25 mouse cellular contexts compared by ENCODE assay signal in genomic region chr4:29091495-29092211, GRCm38 (mm10).
A peak's percentile ranks its signal among the peaks of the same experiment; 100 is the strongest.
DNase-seq lines count a peak whose midpoint lies in the region; ATAC-seq and TF ChIP-seq lines count a peak whose summit lies in the region.
"Had no signal": no experiment of that assay in that cellular context is flagged by ENCODE, and none has a peak within 500 bp of the region (broad histone marks: within the 10 kb centered on the region; RNA-seq: fewer than 3 reads in every experiment).

No protein-coding gene starts in this region.

- WGBS in forebrain, embryonic 14.5 days: 23% methylated on average over 5 of the region's 5 CpGs
- 27% methylated on average over 5 of the region's 5 CpGs for WGBS in forebrain, postnatal 0 days
- 32% methylated on average over 5 of the region's 5 CpGs for WGBS in heart, embryonic 15.5 days
- 40% methylated on average over 5 of the region's 5 CpGs for WGBS in lung, postnatal 0 days
- WGBS in embryonic facial prominence, embryonic 14.5 days: 52% methylated on average over 5 of the region's 5 CpGs
- WGBS in midbrain, embryonic 14.5 days: 21% methylated on average over 5 of the region's 5 CpGs

- H3K4me2 ChIP-seq in forebrain, embryonic 14.5 days (ENCODE audit: low read length): no peak overlapping the region
- H3K4me2 ChIP-seq in forebrain, postnatal 0 days (ENCODE audit: low read depth): no peak overlapping the region
- H3K4me2 ChIP-seq in heart, embryonic 15.5 days: peak overlapping the region; percentile 28
- no peak overlapping the region for H3K4me2 ChIP-seq in lung, postnatal 0 days (replicated peaks; ENCODE audit: low read depth, low read length)
- H3K4me2 ChIP-seq in embryonic facial prominence, embryonic 14.5 days (ENCODE audit: low read depth, low read length): no peak overlapping the region
- no peak overlapping the region for H3K4me2 ChIP-seq in midbrain, embryonic 14.5 days (ENCODE audit: low read length)
- H3K4me2 ChIP-seq: hindbrain, embryonic 15.5 days; liver, embryonic 15.5 days; midbrain, embryonic 11.5 days had no signal

- DNase-seq in forebrain, embryonic 14.5 days (ENCODE audit: low spot score): peak; percentile 11
- DNase-seq in forebrain, postnatal 0 days: no peak
- DNase-seq in heart, adult 18-20 months: no peak
- peak; percentile 37 for DNase-seq in lung, postnatal 0 days (ENCODE audit: low spot score)
- no peak for DNase-seq in lung, adult 18-20 months
- DNase-seq in embryonic facial prominence, embryonic 14.5 days (ENCODE audit: low spot score): peak; percentile 42
- no peak for DNase-seq in midbrain, embryonic 14.5 days
- DNase-seq: cerebellum, adult 2 months; cerebellum, postnatal 25 days; embryo, embryonic 11 days; gastrocnemius, postnatal 25 days; kidney, adult 2 months; kidney, postnatal 10 days; liver; thymus, adult 2 months; thymus, postnatal 4 days had no signal

- no peaks in the 10 kb centered on the region for H3K36me3 ChIP-seq in forebrain, embryonic 14.5 days (ENCODE audit: control insufficient read depth, insufficient read depth, low read length)
- H3K36me3 ChIP-seq in forebrain, postnatal 0 days (ENCODE audit: insufficient read depth): no peaks in the 10 kb centered on the region
- H3K36me3 ChIP-seq in heart, embryonic 15.5 days: no peaks in the 10 kb centered on the region
- H3K36me3 ChIP-seq in lung, postnatal 0 days (ENCODE audit: insufficient read depth, low read length): no peaks in the 10 kb centered on the region
- H3K36me3 ChIP-seq in embryonic facial prominence, embryonic 14.5 days (ENCODE audit: control insufficient read depth, insufficient read depth, low read length): no peaks in the 10 kb centered on the region
- H3K36me3 ChIP-seq in midbrain, embryonic 14.5 days (ENCODE audit: control insufficient read depth, insufficient read depth, low read length): no peaks in the 10 kb centered on the region
- H3K36me3 ChIP-seq: G1E; hindbrain, embryonic 15.5 days; limb, embryonic 10.5 days; liver, embryonic 15.5 days had no signal

- H3K4me3 ChIP-seq in forebrain, embryonic 14.5 days (ENCODE audit: low read depth, low read length): no peak overlapping the region
- H3K4me3 ChIP-seq in forebrain, postnatal 0 days (ENCODE audit: low read depth, low read length): no peak overlapping the region
- H3K4me3 ChIP-seq in heart, embryonic 15.5 days: no peak overlapping the region
- H3K4me3 ChIP-seq in lung, postnatal 0 days (ENCODE audit: low read depth, low read length): no peak overlapping the region
- no peak overlapping the region for H3K4me3 ChIP-seq in embryonic facial prominence, embryonic 14.5 days (ENCODE audit: low read depth, low read length)
- H3K4me3 ChIP-seq in midbrain, embryonic 14.5 days (replicated peaks; ENCODE audit: low read depth, low read length): no peak overlapping the region
- H3K4me3 ChIP-seq: hindbrain, embryonic 15.5 days; limb, embryonic 10.5 days; liver, embryonic 15.5 days had no signal

- no peaks in the 10 kb centered on the region for H3K4me1 ChIP-seq in forebrain, embryonic 14.5 days (ENCODE audit: control insufficient read depth, insufficient read depth, low read length)
- H3K4me1 ChIP-seq in forebrain, postnatal 0 days (ENCODE audit: insufficient read depth): no peaks in the 10 kb centered on the region
- peaks cover 22% of the 10 kb centered on the region for H3K4me1 ChIP-seq in heart, embryonic 15.5 days (replicated peaks)
- no peaks in the 10 kb centered on the region for H3K4me1 ChIP-seq in lung, postnatal 0 days (ENCODE audit: insufficient read depth, low read depth, low read length)
- 0 out of 2 replicates have a peak, but pooled peaks cover 3% of the 10 kb centered on the region for H3K4me1 ChIP-seq in embryonic facial prominence, embryonic 14.5 days (ENCODE audit: control insufficient read depth, insufficient read depth, low read length)
- H3K4me1 ChIP-seq in midbrain, embryonic 14.5 days (ENCODE audit: control insufficient read depth, insufficient read depth, low read length): no peaks in the 10 kb centered on the region
- H3K4me1 ChIP-seq: hindbrain, embryonic 15.5 days; liver, embryonic 15.5 days had no signal

- TF ChIP-seq EP300 in lung, postnatal 0 days (IDR thresholded peaks at IDR 0.05): peak; percentile 30; the same call in 1 of the 2 replicates

- no peak for TF ChIP-seq CTCF in forebrain, postnatal 0 days (IDR thresholded peaks at IDR 0.05; ENCODE audit: low read depth)
- no peak for TF ChIP-seq CTCF in lung, postnatal 0 days (IDR thresholded peaks at IDR 0.05)

- no peak for ATAC-seq in forebrain, embryonic 14.5 days
- ATAC-seq in forebrain, postnatal 0 days: no peak
- ATAC-seq in heart, embryonic 15.5 days (replicated peaks; ENCODE audit: insufficient number of reproducible peaks, insufficient read depth, low FRiP score, low read depth): no peak
- peak; percentile 61 for ATAC-seq in lung, postnatal 0 days
- peak; percentile 62; the same call in 1 of the 2 replicates for ATAC-seq in embryonic facial prominence, embryonic 14.5 days (ENCODE audit: low read depth)
- ATAC-seq in midbrain, embryonic 14.5 days (ENCODE audit: low FRiP score, low TSS enrichment): no peak
- ATAC-seq: forebrain, embryonic 16.5 days; Patski had no signal

- H3K9ac ChIP-seq in forebrain, embryonic 14.5 days (ENCODE audit: low read length): no peak overlapping the region
- H3K9ac ChIP-seq in forebrain, postnatal 0 days: no peak overlapping the region
- no peak overlapping the region for H3K9ac ChIP-seq in heart, embryonic 15.5 days
- H3K9ac ChIP-seq in lung, postnatal 0 days (replicated peaks; ENCODE audit: low read depth): no peak overlapping the region
- H3K9ac ChIP-seq in embryonic facial prominence, embryonic 14.5 days (ENCODE audit: low read depth, low read length): no peak overlapping the region
- H3K9ac ChIP-seq in midbrain, embryonic 14.5 days (replicated peaks; ENCODE audit: low read length): no peak overlapping the region
- H3K9ac ChIP-seq: hindbrain, embryonic 15.5 days; liver, embryonic 15.5 days had no signal

- H3K27me3 ChIP-seq in forebrain, embryonic 14.5 days (replicated peaks; ENCODE audit: control insufficient read depth, insufficient read depth, low read length): no peaks in the 10 kb centered on the region
- no peaks in the 10 kb centered on the region for H3K27me3 ChIP-seq in forebrain, postnatal 0 days (ENCODE audit: insufficient read depth, low read length)
- peaks cover 8% of the 10 kb centered on the region for H3K27me3 ChIP-seq in heart, embryonic 15.5 days
- H3K27me3 ChIP-seq in lung, postnatal 0 days (replicated peaks; ENCODE audit: insufficient read depth, low read length): no peaks in the 10 kb centered on the region
- no peaks in the 10 kb centered on the region for H3K27me3 ChIP-seq in embryonic facial prominence, embryonic 14.5 days (replicated peaks; ENCODE audit: control insufficient read depth, insufficient read depth, low read length)
- H3K27me3 ChIP-seq in midbrain, embryonic 14.5 days (ENCODE audit: control insufficient read depth, insufficient read depth, low read length): no peaks in the 10 kb centered on the region
- H3K27me3 ChIP-seq: hindbrain, embryonic 15.5 days; liver, embryonic 15.5 days; Patski had no signal

- H3K9me3 ChIP-seq in forebrain, embryonic 14.5 days (replicated peaks; ENCODE audit: control insufficient read depth, low read length): no peaks in the 10 kb centered on the region
- no peaks in the 10 kb centered on the region for H3K9me3 ChIP-seq in forebrain, postnatal 0 days (ENCODE audit: low read length)
- no peaks in the 10 kb centered on the region for H3K9me3 ChIP-seq in heart, embryonic 15.5 days (replicated peaks)
- no peaks in the 10 kb centered on the region for H3K9me3 ChIP-seq in lung, postnatal 0 days (ENCODE audit: low read length)
- H3K9me3 ChIP-seq in embryonic facial prominence, embryonic 14.5 days (ENCODE audit: control insufficient read depth, low read length): no peaks in the 10 kb centered on the region
- H3K9me3 ChIP-seq in midbrain, embryonic 14.5 days (ENCODE audit: control insufficient read depth, low read length): no peaks in the 10 kb centered on the region
- H3K9me3 ChIP-seq: hindbrain, embryonic 15.5 days; limb, embryonic 10.5 days; liver, embryonic 15.5 days had no signal

- no peak overlapping the region for H3K27ac ChIP-seq in forebrain, embryonic 14.5 days (ENCODE audit: low read depth, low read length)
- H3K27ac ChIP-seq in forebrain, postnatal 0 days (ENCODE audit: low read depth, low read length): no peak overlapping the region
- no peak overlapping the region for H3K27ac ChIP-seq in heart, embryonic 15.5 days
- H3K27ac ChIP-seq in lung, postnatal 0 days (ENCODE audit: low read length): no peak overlapping the region
- no peak overlapping the region for H3K27ac ChIP-seq in embryonic facial prominence, embryonic 14.5 days (replicated peaks; ENCODE audit: low read depth, low read length)
- no peak overlapping the region for H3K27ac ChIP-seq in midbrain, embryonic 14.5 days (replicated peaks; ENCODE audit: low read depth, low read length)
- H3K27ac ChIP-seq: hindbrain, embryonic 15.5 days; limb, embryonic 10.5 days; liver, embryonic 15.5 days; stomach, postnatal 0 days had no signal

Comparison
In these comparisons a context has a peak if more than half of its experiments do, and no peak if none do; other contexts are left out.
1. DNase-seq: peak in forebrain, embryonic 14.5 days (single experiment), lung, postnatal 0 days (single experiment) and embryonic facial prominence, embryonic 14.5 days (single experiment); none in forebrain, postnatal 0 days (single experiment), heart, adult 18-20 months (0 of 2), lung, adult 18-20 months (0 of 2) and midbrain, embryonic 14.5 days (single experiment).
2. ATAC-seq: peak in lung, postnatal 0 days (single experiment) and embryonic facial prominence, embryonic 14.5 days (single experiment); none in forebrain, embryonic 14.5 days (single experiment), forebrain, postnatal 0 days (single experiment), heart, embryonic 15.5 days (single experiment) and midbrain, embryonic 14.5 days (single experiment).